Comparison of ENCODE assay signal across 14 mouse cellular contexts in the genomic region with DNA sequence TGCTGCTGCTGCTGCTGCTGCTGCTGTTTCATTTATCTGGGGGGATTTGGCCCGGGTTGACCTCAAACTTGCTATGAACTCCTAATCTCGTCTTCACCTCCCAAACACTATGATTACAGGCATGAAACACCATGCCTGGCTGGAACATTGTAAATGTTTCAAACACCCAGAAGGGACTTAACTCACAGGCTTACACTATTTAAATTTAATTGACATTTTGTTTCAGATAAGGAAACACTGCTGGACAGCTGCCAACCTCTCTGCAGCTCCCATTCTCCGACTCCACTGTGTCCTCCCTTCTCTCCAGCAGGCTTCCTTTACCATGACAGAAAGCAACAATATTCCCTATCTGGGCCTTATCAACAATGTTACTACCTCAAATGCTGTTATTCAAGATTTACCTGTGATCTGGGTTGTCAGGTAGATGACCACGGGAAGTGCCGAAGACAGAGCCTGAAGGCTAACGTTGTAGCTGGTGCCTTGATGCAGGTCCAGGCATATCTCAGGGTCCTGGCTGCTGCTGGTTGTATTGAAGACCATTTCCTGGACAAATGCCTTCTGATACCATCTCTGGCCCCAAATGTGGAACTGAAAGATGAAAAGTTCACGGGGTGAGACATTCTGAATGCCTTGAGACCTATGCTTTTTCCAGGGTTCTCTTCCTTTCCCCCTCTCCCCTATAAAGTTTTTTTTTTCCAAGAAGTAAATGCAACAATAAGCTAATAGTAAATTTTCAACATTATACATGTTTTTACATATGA.
DNase-seq lines count a peak whose midpoint lies in the region; ATAC-seq and TF ChIP-seq lines count a peak whose summit lies in the region.
"Had no signal": no experiment of that assay in that cellular context is flagged by ENCODE, and none has a peak within 500 bp of the region (broad histone marks: within the 10 kb centered on the region; RNA-seq: fewer than 3 reads in every experiment).

No protein-coding gene starts in this region.

- no peak for TF ChIP-seq POLR2A in brain, embryonic 14.5 days (IDR thresholded peaks at IDR 0.05; ENCODE audit: borderline replicate concordance, extremely low read depth, insufficient read depth, insufficient read length, poor library complexity, severe bottlenecking)

- peaks cover 10% of the 10 kb centered on the region for H3K4me1 ChIP-seq in heart, embryonic 16.5 days (ENCODE audit: control insufficient read depth, insufficient read depth, low read length)
- 0 out of 2 replicates have a peak, but pooled peaks cover 3% of the 10 kb centered on the region for H3K4me1 ChIP-seq in lung, embryonic 14.5 days (ENCODE audit: insufficient read depth)
- H3K4me1 ChIP-seq in stomach, embryonic 15.5 days = 0 out of 2 replicates have a peak, but pooled peaks cover 5% of the 10 kb centered on the region
- H3K4me1 ChIP-seq: hindbrain, embryonic 10.5 days had no signal

- 28% methylated on average over 7 of the region's 7 CpGs for WGBS in heart, embryonic 16.5 days
- 38% methylated on average over 7 of the region's 7 CpGs for WGBS in lung, embryonic 14.5 days
- WGBS in stomach, embryonic 15.5 days = 50% methylated on average over 7 of the region's 7 CpGs

- peak; percentile 63; the same call in 1 of the 2 replicates for ATAC-seq in heart, embryonic 16.5 days (replicated peaks; ENCODE audit: extremely low read depth, insufficient read depth, low FRiP score)
- ATAC-seq in lung, embryonic 14.5 days (ENCODE audit: insufficient read depth) = peak; percentile 62; the same call in 1 of the 2 replicates
- ATAC-seq in stomach, embryonic 15.5 days (ENCODE audit: insufficient read depth, low FRiP score, low read depth) = no peak
- ATAC-seq: intestine, embryonic 16.5 days; liver, postnatal 0 days had no signal

- no peak for TF ChIP-seq CTCF in lung, embryonic 14.5 days (IDR thresholded peaks at IDR 0.05; ENCODE audit: low read depth)
- no peak for TF ChIP-seq CTCF in brain, embryonic 14.5 days (IDR thresholded peaks at IDR 0.05; ENCODE audit: borderline replicate concordance, extremely low read depth, insufficient read depth, insufficient read length)

- DNase-seq in heart, postnatal 14 days = no peak
- DNase-seq in lung, embryonic 14.5 days = peak; percentile 88
- DNase-seq in lung, adult 18-20 months = no peak
- DNase-seq in brain, embryonic 14.5 days (ENCODE audit: low read depth) = peak; percentile 54
- DNase-seq in embryo, embryonic 9.5 days (ENCODE audit: extremely low spot score) = no peak
- DNase-seq: cerebellum, adult 8-10 months; left cerebral cortex, postnatal 4 days; liver, postnatal 0 days; right cerebral cortex, postnatal 25 days had no signal

- intact Hi-C loops in heart, postnatal 14 days (cut with DNase I) = no loop called here

- H3K4me3 ChIP-seq in heart, embryonic 16.5 days (ENCODE audit: low read length) = no peak overlapping the region
- H3K4me3 ChIP-seq in lung, embryonic 14.5 days (ENCODE audit: low read depth, low read length) = no peak overlapping the region
- H3K4me3 ChIP-seq in stomach, embryonic 15.5 days (replicated peaks) = no peak overlapping the region
- H3K4me3 ChIP-seq: hindbrain, embryonic 10.5 days; megakaryocyte, embryonic 14.5 days had no signal

- H3K27ac ChIP-seq in heart, embryonic 16.5 days (ENCODE audit: low read length) = no peak overlapping the region; the same call in 1 of the 2 replicates
- H3K27ac ChIP-seq in lung, embryonic 14.5 days (ENCODE audit: low read depth) = no peak overlapping the region
- peak overlapping the region; percentile 16; the same call in 1 of the 2 replicates for H3K27ac ChIP-seq in stomach, embryonic 15.5 days
- H3K27ac ChIP-seq: hindbrain, embryonic 10.5 days had no signal

- peak overlapping the region; percentile 4; the same call in 1 of the 2 replicates for H3K4me2 ChIP-seq in heart, embryonic 16.5 days (ENCODE audit: low read depth, low read length)
- no peak overlapping the region for H3K4me2 ChIP-seq in lung, embryonic 14.5 days
- no peak overlapping the region for H3K4me2 ChIP-seq in stomach, embryonic 15.5 days

- no peaks in the 10 kb centered on the region for H3K36me3 ChIP-seq in heart, embryonic 16.5 days (ENCODE audit: control insufficient read depth, insufficient read depth)
- H3K36me3 ChIP-seq in lung, embryonic 14.5 days (ENCODE audit: insufficient read depth) = no peaks in the 10 kb centered on the region
- H3K36me3 ChIP-seq in stomach, embryonic 15.5 days = no peaks in the 10 kb centered on the region
- H3K36me3 ChIP-seq: hindbrain, embryonic 10.5 days had no signal

- no peaks in the 10 kb centered on the region for H3K9me3 ChIP-seq in heart, embryonic 16.5 days (replicated peaks; ENCODE audit: control insufficient read depth, low read length)
- no peaks in the 10 kb centered on the region for H3K9me3 ChIP-seq in lung, embryonic 14.5 days (ENCODE audit: low read depth, low read length)
- no peaks in the 10 kb centered on the region for H3K9me3 ChIP-seq in stomach, embryonic 15.5 days
- H3K9me3 ChIP-seq: hindbrain, embryonic 10.5 days; megakaryocyte, embryonic 14.5 days had no signal

- H3K27me3 ChIP-seq in heart, embryonic 16.5 days (ENCODE audit: control insufficient read depth, insufficient read depth, low read length) = no peaks in the 10 kb centered on the region
- H3K27me3 ChIP-seq in lung, embryonic 14.5 days (ENCODE audit: insufficient read depth, low read length) = no peaks in the 10 kb centered on the region
- H3K27me3 ChIP-seq in stomach, embryonic 15.5 days (replicated peaks) = no peaks in the 10 kb centered on the region
- H3K27me3 ChIP-seq: megakaryocyte, embryonic 14.5 days had no signal

- no peak overlapping the region for H3K9ac ChIP-seq in heart, embryonic 16.5 days (ENCODE audit: low read length)
- no peak overlapping the region for H3K9ac ChIP-seq in lung, embryonic 14.5 days
- no peak overlapping the region for H3K9ac ChIP-seq in stomach, embryonic 15.5 days
- H3K9ac ChIP-seq: liver, postnatal 0 days had no signal

Comparison
In these comparisons a context has a peak if more than half of its experiments do, and no peak if none do; other contexts are left out.
1. DNase-seq: peak in lung, embryonic 14.5 days (single experiment) and brain, embryonic 14.5 days (single experiment); none in heart, postnatal 14 days (0 of 2), lung, adult 18-20 months (0 of 2) and embryo, embryonic 9.5 days (single experiment).